Mouse (Mus musculus): Measurements from ENCODE around the gene Cast. TPM values are rescaled to one million over a fixed set of nuclear protein-coding genes. Genes with fewer than 3 reads are reported as not detected.

Gene Cast
- polyA plus RNA-seq, 1 experiment from 2014 or later, result 5.3 TPM

Other genes starting within 250 kb of the Cast start
- gene Erap1, start 169.2 kb downstream of the Cast start, polyA plus RNA-seq (2015; fragmentation: Nextera tagmentation; extraction: Ambion mirVana), result 3.2 and 4.1 TPM in 2 replicates